Mouse (Mus musculus) liver, embryonic 15.5 days (tissue): ENCODE results near the gene Cacnb3. TPM values are rescaled to one million over a fixed set of nuclear protein-coding genes. Genes with fewer than 3 reads are reported as not detected.

Experiments
- ATAC-seq: fragments of 200-750 bp; cut with Nextera tagmentation; 2 replicates; pipeline ENCODE4 v1.8.0; 2017; ENCODE audit warnings: moderate number of reproducible peaks, mild to moderate bottlenecking, moderate library complexity; ENCODE audit not compliant: insufficient read depth
- H3K27ac ChIP-seq: fragments of 300-500 bp; sonication (generic); replicated peaks from 2 replicates; pipeline ENCODE4 v1.5.1; 2015; ENCODE audit warnings: mild to moderate bottlenecking, inconsistent platforms
- H3K27me3 ChIP-seq: fragments of 300-500 bp; sonication (generic); 2 replicates; pipeline ENCODE4 v1.6.1; 2015; ENCODE audit warnings: mild to moderate bottlenecking, inconsistent platforms
- H3K36me3 ChIP-seq: fragments of 300-500 bp; sonication (generic); replicated peaks from 2 replicates; pipeline ENCODE4 v1.6.1; 2015; ENCODE audit warnings: moderate library complexity, mild to moderate bottlenecking, inconsistent platforms
- H3K4me1 ChIP-seq: fragments of 300-500 bp; sonication (generic); replicated peaks from 2 replicates; pipeline ENCODE4 v1.6.1; 2015; ENCODE audit warnings: inconsistent platforms
- H3K4me2 ChIP-seq: fragments of 300-500 bp; sonication (generic); 2 replicates; pipeline ENCODE4 v1.6.1; 2015; ENCODE audit warnings: moderate library complexity, mild to moderate bottlenecking, inconsistent platforms
- H3K4me3 ChIP-seq: fragments of 300-500 bp; sonication (generic); replicated peaks from 2 replicates; pipeline ENCODE4 v1.5.1; 2015; ENCODE audit warnings: mild to moderate bottlenecking, inconsistent platforms
- H3K9ac ChIP-seq: fragments of 300-500 bp; sonication (generic); 2 replicates; pipeline ENCODE4 v1.6.1; 2015; ENCODE audit warnings: moderate library complexity, mild to moderate bottlenecking, inconsistent platforms
- H3K9me3 ChIP-seq: fragments of 300-500 bp; sonication (generic); replicated peaks from 2 replicates; pipeline ENCODE4 v1.6.1; 2016; ENCODE audit warnings: inconsistent platforms
- WGBS: fragments of 180-500 bp; shearing (Covaris S2); methylation state at CpG from one replicate; pipeline ENCODE4 v1.1.7; 2015; ENCODE audit warnings: mixed read lengths; ENCODE audit not compliant: insufficient replicate concordance; 5-methylcytosine and 5-hydroxymethylcytosine counted together
- polyA plus RNA-seq: library from polyadenylated mRNA; unstranded; fragments of >200 nt; fragmentation: Nextera tagmentation; extraction: Ambion mirVana; gene quantifications from 2 replicates; pipeline ENCODE4 v1.2.1, GENCODE M21; 2015

The Cacnb3 gene
- polyA plus RNA-seq, 1 experiment from 2014 or later: 0.52 TPM

- Histone ChIP-seq H3K36me3 (peaks cover 28% of the 10 kb centered on the region), H3K4me1 (peaks cover 16% of the 10 kb centered on the region), H3K27ac (peak overlapping the region; percentile 88), H3K27me3 (no peaks in the 10 kb centered on the region), H3K9ac (peak overlapping the region; percentile 84), H3K4me2 (peak overlapping the region; percentile 75), H3K4me3 (peak overlapping the region; percentile 79), H3K9me3 (no peaks in the 10 kb centered on the region)
- WGBS: under 1% methylated on average over 14 of the region's 14 CpGs
- ATAC-seq: peak; percentile 38
These were observed 31.5 kb downstream of the Cacnb3 start for GRCm38 (mm10) chr15:98662198-98662566.

GRCm38 (mm10) chr15:98662567-98663545 is 32.2 kb downstream of the Cacnb3 start, which contains the start of gene Ddx23:
Gene Ddx23 (minus strand): TSS chr15:98662894.
- peak within 1 kb of the TSS; percentile 79 for H3K4me3 ChIP-seq
- no peaks in the 10 kb centered on the region for H3K9me3 ChIP-seq
- peak within 1 kb of the TSS; percentile 75 for H3K4me2 ChIP-seq
- peaks cover 16% of the 10 kb centered on the region for H3K4me1 ChIP-seq
- peaks cover 22% of the 10 kb centered on the region for H3K36me3 ChIP-seq
- peak within 1 kb of the TSS; percentile 88 for H3K27ac ChIP-seq
- ATAC-seq: peak; percentile 95
- 3% methylated on average over 48 of the region's 48 CpGs for WGBS
- no peaks in the 10 kb centered on the region for H3K27me3 ChIP-seq
- peak within 1 kb of the TSS; percentile 84 for H3K9ac ChIP-seq

- no peaks in the 10 kb centered on the region for H3K27me3 ChIP-seq
- H3K36me3 ChIP-seq: peaks cover 7% of the 10 kb centered on the region; the same call in 1 of the 2 replicates
- no peak overlapping the region for H3K4me3 ChIP-seq
- no peaks in the 10 kb centered on the region for H3K9me3 ChIP-seq
- no peak overlapping the region for H3K4me2 ChIP-seq
- WGBS: 63% methylated on average over 11 of the region's 11 CpGs
- H3K4me1 ChIP-seq: peaks cover 16% of the 10 kb centered on the region
- no peak for ATAC-seq
- H3K27ac ChIP-seq: no peak overlapping the region
- no peak overlapping the region for H3K9ac ChIP-seq
These were observed 33.6 kb downstream of the Cacnb3 start for GRCm38 (mm10) chr15:98664042-98664907.

- Histone ChIP-seq H3K9me3 (no peaks in the 10 kb centered on the region), H3K36me3 (no peaks in the 10 kb centered on the region), H3K27me3 (peaks cover 64% of the 10 kb centered on the region), H3K4me2 (no peak overlapping the region), H3K9ac (no peak overlapping the region), H3K4me3 (no peak overlapping the region), H3K4me1 (peaks cover 12% of the 10 kb centered on the region), H3K27ac (no peak overlapping the region)
- WGBS: 46% methylated on average over 4 of the region's 4 CpGs
- ATAC-seq: no peak
These were observed 42.0 kb downstream of the Cacnb3 start for GRCm38 (mm10) chr15:98672592-98672991.

GRCm38 (mm10) chr15:98673732-98674131 is 43.1 kb downstream of the Cacnb3 start:
- Histone ChIP-seq H3K27ac (no peak overlapping the region), H3K9me3 (no peaks in the 10 kb centered on the region), H3K4me1 (peaks cover 16% of the 10 kb centered on the region), H3K9ac (no peak overlapping the region), H3K4me3 (no peak overlapping the region), H3K27me3 (peaks cover 74% of the 10 kb centered on the region), H3K4me2 (no peak overlapping the region), H3K36me3 (no peaks in the 10 kb centered on the region)
- WGBS: 62% methylated on average over 7 of the region's 7 CpGs
- ATAC-seq: no peak

- WGBS: 21% methylated on average over 7 of the region's 7 CpGs
- Histone ChIP-seq H3K27me3 (peaks cover 81% of the 10 kb centered on the region), H3K4me2 (no peak overlapping the region), H3K27ac (no peak overlapping the region), H3K9me3 (no peaks in the 10 kb centered on the region), H3K4me1 (peaks cover 16% of the 10 kb centered on the region), H3K4me3 (no peak overlapping the region), H3K9ac (no peak overlapping the region), H3K36me3 (no peaks in the 10 kb centered on the region)
- no peak for ATAC-seq
These were observed 43.8 kb downstream of the Cacnb3 start for GRCm38 (mm10) chr15:98674284-98674993.

- Histone ChIP-seq H3K36me3 (no peaks in the 10 kb centered on the region), H3K4me2 (no peak overlapping the region), H3K27me3 (peaks cover 82% of the 10 kb centered on the region), H3K27ac (no peak overlapping the region), H3K9me3 (no peaks in the 10 kb centered on the region), H3K4me1 (peaks cover 16% of the 10 kb centered on the region), H3K4me3 (no peak overlapping the region), H3K9ac (no peak overlapping the region)
- ATAC-seq: no peak
- 25% methylated on average over 11 of the region's 11 CpGs for WGBS
These were observed 44.4 kb downstream of the Cacnb3 start for GRCm38 (mm10) chr15:98674994-98675545.

- no peak overlapping the region for H3K9ac ChIP-seq
- no peak overlapping the region for H3K27ac ChIP-seq
- H3K4me3 ChIP-seq: no peak overlapping the region
- no peak overlapping the region; the same call in 1 of the 2 replicates for H3K4me2 ChIP-seq
- no peaks in the 10 kb centered on the region for H3K9me3 ChIP-seq
- ATAC-seq: no peak
- H3K36me3 ChIP-seq: no peaks in the 10 kb centered on the region
- H3K27me3 ChIP-seq: peaks cover 76% of the 10 kb centered on the region
- peaks cover 16% of the 10 kb centered on the region for H3K4me1 ChIP-seq
- WGBS: 10% methylated on average over 14 of the region's 14 CpGs
These were observed 45.1 kb downstream of the Cacnb3 start for GRCm38 (mm10) chr15:98675634-98676250.

- Histone ChIP-seq H3K36me3 (no peaks in the 10 kb centered on the region), H3K9me3 (no peaks in the 10 kb centered on the region), H3K27ac (no peak overlapping the region), H3K27me3 (peaks cover 76% of the 10 kb centered on the region), H3K4me1 (peaks cover 16% of the 10 kb centered on the region), H3K9ac (no peak overlapping the region), H3K4me2 (peak overlapping the region; percentile 68), H3K4me3 (peak overlapping the region; percentile 44)
- no peak for ATAC-seq
- 5% methylated on average over 9 of the region's 9 CpGs for WGBS
These were observed 45.8 kb downstream of the Cacnb3 start for GRCm38 (mm10) chr15:98676471-98676870.
